8 mouse cellular contexts compared by ENCODE assay signal in genomic region chr9:44078955-44079756, GRCm38 (mm10). TPM values are rescaled to one million over a fixed set of nuclear protein-coding genes. Genes with fewer than 3 reads are reported as not detected.
DNase-seq lines count a peak whose midpoint lies in the region; ATAC-seq and TF ChIP-seq lines count a peak whose summit lies in the region.
"Had no signal": no experiment of that assay in that cellular context is flagged by ENCODE, and none has a peak within 500 bp of the region (broad histone marks: within the 10 kb centered on the region; RNA-seq: fewer than 3 reads in every experiment).

No protein-coding gene starts in this region.

- H3K4me2 ChIP-seq in hindbrain, postnatal 0 days (ENCODE audit: low read depth, low read length) = no peak overlapping the region; the same call in 1 of the 2 replicates
- H3K4me2 ChIP-seq in limb, embryonic 13.5 days (replicated peaks) = 0 out of 2 replicates have a peak overlapping the region, but pooled peaks have one; percentile 21
- H3K4me2 ChIP-seq in neural tube, embryonic 15.5 days = peak overlapping the region; percentile 1; the same call in 1 of the 2 replicates
- H3K4me2 ChIP-seq: embryonic facial prominence, embryonic 12.5 days had no signal

- no peak overlapping the region for H3K9ac ChIP-seq in hindbrain, postnatal 0 days (replicated peaks; ENCODE audit: low read length)
- no peak overlapping the region for H3K9ac ChIP-seq in limb, embryonic 13.5 days
- no peak overlapping the region for H3K9ac ChIP-seq in neural tube, embryonic 15.5 days (replicated peaks)
- H3K9ac ChIP-seq: embryonic facial prominence, embryonic 12.5 days had no signal

- DNase-seq in NIH3T3 (ENCODE audit: low read depth) = peak; percentile 92
- peak; percentile 92 for DNase-seq in brain, embryonic 14.5 days (ENCODE audit: low read depth)
- peak; percentile 89 for DNase-seq in gastrocnemius, postnatal 14 days
- DNase-seq in hindbrain, postnatal 0 days (ENCODE audit: low spot score) = peak; percentile 85
- no peak for DNase-seq in thymus, adult 2 months

- no peak overlapping the region for H3K4me3 ChIP-seq in hindbrain, postnatal 0 days (ENCODE audit: low read length)
- no peak overlapping the region for H3K4me3 ChIP-seq in limb, embryonic 13.5 days
- no peak overlapping the region for H3K4me3 ChIP-seq in neural tube, embryonic 15.5 days (replicated peaks)
- no peak overlapping the region for H3K4me3 ChIP-seq in thymus, adult 2 months (ENCODE audit: control insufficient read depth, insufficient read depth, low read length)
- H3K4me3 ChIP-seq: embryonic facial prominence, embryonic 12.5 days had no signal

- no peaks in the 10 kb centered on the region for H3K36me3 ChIP-seq in hindbrain, postnatal 0 days (ENCODE audit: insufficient read depth, low read length)
- H3K36me3 ChIP-seq in limb, embryonic 13.5 days = no peaks in the 10 kb centered on the region
- H3K36me3 ChIP-seq in neural tube, embryonic 15.5 days = no peaks in the 10 kb centered on the region
- no peaks in the 10 kb centered on the region for H3K36me3 ChIP-seq in thymus, adult 2 months (ENCODE audit: control insufficient read depth, insufficient read depth, low read length)
- H3K36me3 ChIP-seq: embryonic facial prominence, embryonic 12.5 days had no signal

- no peak for TF ChIP-seq CTCF in brain, embryonic 14.5 days (IDR thresholded peaks at IDR 0.05; ENCODE audit: borderline replicate concordance, extremely low read depth, insufficient read depth, insufficient read length)
- TF ChIP-seq CTCF in hindbrain, postnatal 0 days (IDR thresholded peaks at IDR 0.05; ENCODE audit: low read depth) = no peak
- TF ChIP-seq CTCF in thymus, adult 2 months (IDR thresholded peaks at IDR 0.05; ENCODE audit: borderline replicate concordance, control insufficient read depth, extremely low read depth, insufficient read depth, low read length, poor library complexity) = no peak

- WGBS in hindbrain, postnatal 0 days = 31% methylated on average over 15 of the region's 16 CpGs
- whole genome bisulfite sequencing in limb, embryonic 13.5 days = 30% methylated on average over 15 of the region's 16 CpGs
- WGBS in neural tube, embryonic 15.5 days = 43% methylated on average over 16 of the region's 16 CpGs
- WGBS in thymus, adult 2 months = 46% methylated on average over 16 of the region's 16 CpGs

- H3K27ac ChIP-seq in hindbrain, postnatal 0 days = peak overlapping the region; percentile 46; the same call in 1 of the 2 replicates
- no peak overlapping the region for H3K27ac ChIP-seq in limb, embryonic 13.5 days
- no peak overlapping the region for H3K27ac ChIP-seq in neural tube, embryonic 15.5 days (replicated peaks)
- no peak overlapping the region for H3K27ac ChIP-seq in thymus, adult 2 months (ENCODE audit: control insufficient read depth, insufficient read depth, low read length)
- H3K27ac ChIP-seq: embryonic facial prominence, embryonic 12.5 days had no signal

- TF ChIP-seq POLR2A in brain, embryonic 14.5 days (IDR thresholded peaks at IDR 0.05; ENCODE audit: borderline replicate concordance, extremely low read depth, insufficient read depth, insufficient read length, poor library complexity, severe bottlenecking) = no peak
- no peak for TF ChIP-seq POLR2A in thymus, adult 2 months (IDR thresholded peaks at IDR 0.05; ENCODE audit: control insufficient read depth, extremely low read depth, insufficient read depth, low read length, poor library complexity)

- peak; percentile 91 for ATAC-seq in hindbrain, postnatal 0 days
- ATAC-seq in limb, embryonic 13.5 days (ENCODE audit: low FRiP score, low read depth) = peak; percentile 82
- ATAC-seq in neural tube, embryonic 15.5 days (ENCODE audit: low FRiP score) = peak; percentile 50; the same call in 1 of the 2 replicates

- H3K9me3 ChIP-seq in hindbrain, postnatal 0 days (ENCODE audit: low read length) = no peaks in the 10 kb centered on the region
- H3K9me3 ChIP-seq in limb, embryonic 13.5 days = no peaks in the 10 kb centered on the region
- H3K9me3 ChIP-seq in neural tube, embryonic 15.5 days (replicated peaks) = no peaks in the 10 kb centered on the region
- H3K9me3 ChIP-seq: embryonic facial prominence, embryonic 12.5 days had no signal

- peaks cover 4% of the 10 kb centered on the region; the same call in 1 of the 2 replicates for H3K4me1 ChIP-seq in hindbrain, postnatal 0 days (ENCODE audit: insufficient read depth, low read length)
- H3K4me1 ChIP-seq in limb, embryonic 13.5 days = peaks cover 47% of the 10 kb centered on the region
- peaks cover 33% of the 10 kb centered on the region for H3K4me1 ChIP-seq in neural tube, embryonic 15.5 days
- H3K4me1 ChIP-seq in thymus, adult 2 months (replicated peaks; ENCODE audit: control insufficient read depth, insufficient read depth, low read length) = peaks cover 9% of the 10 kb centered on the region

- intact Hi-C loops in gastrocnemius, postnatal 14 days (cut with DNase I; ENCODE audit: low total_unique reads) = no loop called here

- peaks cover 7% of the 10 kb centered on the region; the same call in 1 of the 2 replicates for H3K27me3 ChIP-seq in hindbrain, postnatal 0 days (ENCODE audit: insufficient read depth, low read length)
- H3K27me3 ChIP-seq in limb, embryonic 13.5 days = peaks cover 20% of the 10 kb centered on the region
- peaks cover 9% of the 10 kb centered on the region for H3K27me3 ChIP-seq in neural tube, embryonic 15.5 days (replicated peaks)
- H3K27me3 ChIP-seq in thymus, adult 2 months (ENCODE audit: control insufficient read depth, insufficient read depth, low read length) = peaks cover 8% of the 10 kb centered on the region; the same call in 1 of the 2 replicates

RNA-seq across cellular contexts. Expression of gene Usp2, which starts 12.3 kb away (rescaled TPM):
- polyA plus RNA-seq in brain, embryonic 14.5 days (2012; rRNA removed) = 2.0 and 4.0 TPM in 2 replicates
- total RNA-seq in gastrocnemius, postnatal 14 days (2021) = 100 to 1,000 TPM; 142 to 224 TPM
- 11.0 and 14.2 TPM in 2 replicates for total RNA-seq in hindbrain, postnatal 0 days (2014; rRNA removed)
- polyA plus RNA-seq in hindbrain, postnatal 0 days (2015; fragmentation: Nextera tagmentation; extraction: Ambion mirVana) = 19.6 and 20.5 TPM in 2 replicates
- 14.6 and 14.7 TPM in 2 replicates for polyA plus RNA-seq in limb, embryonic 13.5 days (2015; fragmentation: Nextera tagmentation; extraction: Ambion mirVana)
- polyA plus RNA-seq in neural tube, embryonic 15.5 days (2015; fragmentation: Nextera tagmentation; extraction: Ambion mirVana) = 13.1 and 13.3 TPM in 2 replicates
- 4.5 and 6.8 TPM in 2 replicates for polyA plus RNA-seq in thymus, adult 2 months (2012; rRNA removed)

RNA-seq across cellular contexts. Expression of gene Mfrp, which starts 22.4 kb away (rescaled TPM):
- polyA plus RNA-seq in brain, embryonic 14.5 days (2012; rRNA removed) = 1.8 and 3.8 TPM in 2 replicates
- under 1 TPM in 1 of 2 experiments, not detected in 1; 0.06 TPM for total RNA-seq in gastrocnemius, postnatal 14 days (2021)
- 2.8 and 4.0 TPM in 2 replicates for total RNA-seq in hindbrain, postnatal 0 days (2014; rRNA removed)
- polyA plus RNA-seq in hindbrain, postnatal 0 days (2015; fragmentation: Nextera tagmentation; extraction: Ambion mirVana) = 0.24 and 0.50 TPM in 2 replicates
- polyA plus RNA-seq in limb, embryonic 13.5 days (2015; fragmentation: Nextera tagmentation; extraction: Ambion mirVana) = 0.13 and 0.17 TPM in 2 replicates
- 0.08 and 0.28 TPM in 2 replicates for polyA plus RNA-seq in neural tube, embryonic 15.5 days (2015; fragmentation: Nextera tagmentation; extraction: Ambion mirVana)
- polyA plus RNA-seq in thymus, adult 2 months (2012; rRNA removed) = 0.09 TPM in 1 of 2 replicates, not detected in the other

RNA-seq across cellular contexts. Expression of gene C1qtnf5, which starts 27.9 kb away (rescaled TPM):
- 5.2 and 6.8 TPM in 2 replicates for polyA plus RNA-seq in brain, embryonic 14.5 days (2012; rRNA removed)
- total RNA-seq in gastrocnemius, postnatal 14 days (2021) = 10 to 100 TPM; 22.9 to 25.7 TPM
- 36.7 and 39.5 TPM in 2 replicates for total RNA-seq in hindbrain, postnatal 0 days (2014; rRNA removed)
- polyA plus RNA-seq in hindbrain, postnatal 0 days (2015; fragmentation: Nextera tagmentation; extraction: Ambion mirVana) = 12.3 and 12.8 TPM in 2 replicates
- polyA plus RNA-seq in limb, embryonic 13.5 days (2015; fragmentation: Nextera tagmentation; extraction: Ambion mirVana) = 2.6 and 3.4 TPM in 2 replicates
- polyA plus RNA-seq in neural tube, embryonic 15.5 days (2015; fragmentation: Nextera tagmentation; extraction: Ambion mirVana) = 5.8 and 9.3 TPM in 2 replicates
- 3.4 and 5.0 TPM in 2 replicates for polyA plus RNA-seq in thymus, adult 2 months (2012; rRNA removed)

RNA-seq across cellular contexts. Expression of gene Gm49380, which starts 34.1 kb away (rescaled TPM):
- polyA plus RNA-seq in brain, embryonic 14.5 days (2012; rRNA removed) = 0.06 and 0.29 TPM in 2 replicates
- total RNA-seq in gastrocnemius, postnatal 14 days (2021) = 1 to 10 TPM in 1 of 2 experiments, under 1 TPM in 1; 0.23 to 1.2 TPM
- total RNA-seq in hindbrain, postnatal 0 days (2014; rRNA removed) = not detected in 2 replicates
- 0.21 TPM in 1 of 2 replicates, not detected in the other for polyA plus RNA-seq in hindbrain, postnatal 0 days (2015; fragmentation: Nextera tagmentation; extraction: Ambion mirVana)
- 0.09 and 0.10 TPM in 2 replicates for polyA plus RNA-seq in limb, embryonic 13.5 days (2015; fragmentation: Nextera tagmentation; extraction: Ambion mirVana)
- 0.15 and 0.58 TPM in 2 replicates for polyA plus RNA-seq in neural tube, embryonic 15.5 days (2015; fragmentation: Nextera tagmentation; extraction: Ambion mirVana)
- not detected in 2 replicates for polyA plus RNA-seq in thymus, adult 2 months (2012; rRNA removed)

RNA-seq across cellular contexts. Expression of gene Rnf26, which starts 34.2 kb away (rescaled TPM):
- 31.4 and 34.7 TPM in 2 replicates for polyA plus RNA-seq in brain, embryonic 14.5 days (2012; rRNA removed)
- total RNA-seq in gastrocnemius, postnatal 14 days (2021) = 1 to 10 TPM; 6.4 to 8.4 TPM
- total RNA-seq in hindbrain, postnatal 0 days (2014; rRNA removed) = 17.5 and 24.3 TPM in 2 replicates
- 38.0 and 41.1 TPM in 2 replicates for polyA plus RNA-seq in hindbrain, postnatal 0 days (2015; fragmentation: Nextera tagmentation; extraction: Ambion mirVana)
- polyA plus RNA-seq in limb, embryonic 13.5 days (2015; fragmentation: Nextera tagmentation; extraction: Ambion mirVana) = 79.6 and 84.1 TPM in 2 replicates
- polyA plus RNA-seq in neural tube, embryonic 15.5 days (2015; fragmentation: Nextera tagmentation; extraction: Ambion mirVana) = 33.7 and 42.5 TPM in 2 replicates
- polyA plus RNA-seq in thymus, adult 2 months (2012; rRNA removed) = 72.3 and 119 TPM in 2 replicates
